Mouse (Mus musculus) embryonic facial prominence, embryonic 11.5 days (tissue): Measurements from ENCODE around the gene Heatr1. TPM values are rescaled to one million over a fixed set of nuclear protein-coding genes. Genes with fewer than 3 reads are reported as not detected.
A peak's percentile ranks its signal among the peaks of the same experiment; 100 is the strongest.

ENCODE experiments used
- ATAC-seq: fragments of 200-750 bp; cut with Nextera tagmentation; replicated peaks from 2 replicates; pipeline ENCODE4 v1.8.0; 2017; ENCODE audit warnings: low read depth; ENCODE audit not compliant: insufficient number of reproducible peaks, low FRiP score, low TSS enrichment
- DNase-seq: peaks from one replicate; pipeline ENCODE4 v3.0.0-alpha.2; 2015; ENCODE audit warnings: low spot score
- H3K27ac ChIP-seq: fragments of 300-500 bp; sonication (generic); replicated peaks from 2 replicates; pipeline ENCODE4 v1.5.1; 2014; ENCODE audit warnings: mild to moderate bottlenecking, low read depth, low read length, control low read depth
- H3K27me3 ChIP-seq: fragments of 300-500 bp; sonication (generic); 2 replicates; pipeline ENCODE4 v1.6.1; 2014; ENCODE audit warnings: mild to moderate bottlenecking, low read length, moderate library complexity, mixed read lengths; ENCODE audit not compliant: control insufficient read depth, insufficient read depth
- H3K36me3 ChIP-seq: fragments of 300-500 bp; sonication (generic); replicated peaks from 2 replicates; pipeline ENCODE4 v1.6.1; 2014; ENCODE audit warnings: low read depth, mild to moderate bottlenecking, low read length, moderate library complexity, mixed read lengths; ENCODE audit not compliant: control insufficient read depth, insufficient read depth
- H3K4me1 ChIP-seq: fragments of 300-500 bp; sonication (generic); 2 replicates; pipeline ENCODE4 v1.6.1; 2014; ENCODE audit warnings: low read length, mixed read lengths; ENCODE audit not compliant: control insufficient read depth, insufficient read depth
- H3K4me2 ChIP-seq: fragments of 300-500 bp; sonication (generic); 2 replicates; pipeline ENCODE4 v1.6.1; 2014; ENCODE audit warnings: low read depth, mild to moderate bottlenecking, control low read depth, low read length, moderate library complexity
- H3K4me3 ChIP-seq: fragments of 300-500 bp; sonication (generic); 2 replicates; pipeline ENCODE4 v1.5.1; 2014; ENCODE audit warnings: low read depth, low read length, control low read depth
- H3K9ac ChIP-seq: fragments of 300-500 bp; sonication (generic); replicated peaks from 2 replicates; pipeline ENCODE4 v1.6.1; 2014; ENCODE audit warnings: mild to moderate bottlenecking, control low read depth, low read length
- H3K9me3 ChIP-seq: fragments of 300-500 bp; sonication (generic); replicated peaks from 2 replicates; pipeline ENCODE4 v1.6.1; 2016; ENCODE audit warnings: mild to moderate bottlenecking, low read length, inconsistent platforms, mixed read lengths; ENCODE audit not compliant: control insufficient read depth
- WGBS: fragments of 180-500 bp; shearing (Covaris S2); extraction: QIAGEN DNeasy Blood & Tissue Kit; methylation state at CpG from one replicate; pipeline ENCODE4 v1.1.7; 2014; 5-methylcytosine and 5-hydroxymethylcytosine counted together
- polyA plus RNA-seq: library from polyadenylated mRNA; unstranded; fragments of >200 nt; fragmentation: Nextera tagmentation; extraction: Ambion mirVana; gene quantifications from 2 replicates; pipeline ENCODE4 v1.2.1, GENCODE M21; 2014

Gene Heatr1
- polyA plus RNA-seq, 1 experiment from 2014 or later = 38.6 TPM

DNA sequence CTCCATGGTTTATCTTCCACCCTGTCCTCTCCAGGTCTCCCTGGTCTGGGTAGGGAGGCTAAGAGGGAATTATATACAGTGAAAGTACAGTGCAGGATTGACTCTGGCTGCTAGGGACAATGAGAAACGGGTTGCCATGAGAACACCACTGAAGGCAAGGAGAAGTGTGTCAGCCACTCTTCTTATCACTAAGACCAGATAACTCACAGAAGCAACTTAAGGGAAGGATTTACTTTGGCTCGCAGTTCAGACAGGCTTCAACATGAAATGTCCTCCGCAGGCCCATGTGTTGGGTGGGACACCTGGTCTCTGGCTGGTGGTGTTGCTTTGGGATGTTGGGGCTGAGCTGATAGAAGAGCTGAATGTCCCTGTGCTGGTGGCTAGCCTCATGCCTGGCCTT is 22.1 kb upstream of the Heatr1 start:
- DNase-seq = no peak
- Histone ChIP-seq H3K9ac (no peak overlapping the region), H3K9me3 (no peaks in the 10 kb centered on the region), H3K4me3 (no peak overlapping the region), H3K4me1 (no peaks in the 10 kb centered on the region), H3K4me2 (no peak overlapping the region), H3K27me3 (no peaks in the 10 kb centered on the region), H3K36me3 (no peaks in the 10 kb centered on the region), H3K27ac (no peak overlapping the region)
- no peak for ATAC-seq
- WGBS = 80% methylated on average over 3 of the region's 3 CpGs

- Histone ChIP-seq H3K36me3 (no peaks in the 10 kb centered on the region), H3K9me3 (no peaks in the 10 kb centered on the region), H3K4me1 (no peaks in the 10 kb centered on the region), H3K4me2 (no peak overlapping the region), H3K9ac (no peak overlapping the region), H3K27ac (no peak overlapping the region), H3K27me3 (no peaks in the 10 kb centered on the region), H3K4me3 (no peak overlapping the region)
- DNase-seq = no peak
- 55% methylated on average over 1 of the region's 1 CpGs for WGBS
- ATAC-seq = no peak
Measured at GRCm38 (mm10) chr13:12376778-12377177, 18.0 kb upstream of the Heatr1 start.

DNA sequence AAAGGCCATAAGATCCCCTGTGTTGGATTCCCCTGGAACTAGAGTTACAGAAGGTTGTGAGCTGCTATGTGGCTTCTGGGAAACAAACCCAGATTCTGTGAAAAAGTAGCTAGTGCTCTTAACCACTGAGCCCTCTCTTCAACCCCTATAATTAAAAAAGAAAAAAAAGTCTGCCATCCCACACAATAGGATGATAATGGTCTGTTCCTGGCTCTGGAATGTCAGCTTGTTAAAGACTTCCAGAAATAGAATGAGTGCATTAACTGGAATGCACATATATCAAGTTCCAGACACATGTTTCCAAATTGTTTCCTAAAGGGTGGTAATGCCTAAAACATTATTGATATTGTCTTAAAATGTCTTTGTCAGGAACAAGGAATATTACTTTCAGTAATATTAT is 10.0 kb upstream of the Heatr1 start:
- DNase-seq (no peak), ATAC-seq (no peak)
- Histone ChIP-seq H3K27me3 (no peaks in the 10 kb centered on the region), H3K36me3 (no peaks in the 10 kb centered on the region), H3K4me1 (no peaks in the 10 kb centered on the region), H3K4me3 (no peak overlapping the region), H3K9me3 (no peaks in the 10 kb centered on the region), H3K4me2 (no peak overlapping the region), H3K27ac (no peak overlapping the region), H3K9ac (no peak overlapping the region)

DNA sequence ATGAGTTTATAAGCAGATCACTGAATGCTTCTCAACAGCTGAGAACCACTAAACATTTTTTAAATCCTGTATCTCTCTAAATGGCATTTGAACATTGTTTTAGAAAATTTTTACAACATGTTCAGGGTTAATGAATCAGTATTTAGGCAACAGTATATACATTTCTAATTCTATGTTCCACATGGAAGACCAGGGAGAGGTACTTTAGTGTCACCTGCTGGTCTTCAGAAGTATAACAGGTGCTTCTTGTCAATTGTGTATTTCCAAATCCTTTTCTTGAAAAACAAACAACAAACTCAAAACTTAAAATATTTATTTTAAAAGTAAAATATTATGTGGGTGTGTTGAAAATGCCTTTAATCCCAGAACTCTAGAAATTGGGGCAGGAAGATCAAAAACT is 8.5 kb upstream of the Heatr1 start:
- DNase-seq = peak; percentile 63
- Histone ChIP-seq H3K36me3 (no peaks in the 10 kb centered on the region), H3K9ac (no peak overlapping the region), H3K4me2 (no peak overlapping the region), H3K27ac (no peak overlapping the region), H3K9me3 (no peaks in the 10 kb centered on the region), H3K4me3 (no peak overlapping the region), H3K4me1 (no peaks in the 10 kb centered on the region), H3K27me3 (no peaks in the 10 kb centered on the region)
- ATAC-seq = no peak

- no peaks in the 10 kb centered on the region for H3K9me3 ChIP-seq
- no peak for ATAC-seq
- DNase-seq = peak; percentile 29
- peak overlapping the region; percentile 65 for H3K9ac ChIP-seq
- H3K4me3 ChIP-seq = peak overlapping the region; percentile 87
- H3K27me3 ChIP-seq = no peaks in the 10 kb centered on the region
- under 1% methylated on average over 23 of the region's 23 CpGs for WGBS
- peak overlapping the region; percentile 79 for H3K4me2 ChIP-seq
- no peaks in the 10 kb centered on the region for H3K36me3 ChIP-seq
- no peak overlapping the region for H3K27ac ChIP-seq
- H3K4me1 ChIP-seq = no peaks in the 10 kb centered on the region
Measured at GRCm38 (mm10) chr13:12395571-12395970, 744 bp downstream of the Heatr1 start.

GRCm38 (mm10) chr13:12408343-12409066 is 13.7 kb downstream of the Heatr1 start:
- H3K27ac ChIP-seq = no peak overlapping the region
- no peaks in the 10 kb centered on the region for H3K9me3 ChIP-seq
- no peak overlapping the region for H3K4me2 ChIP-seq
- 93% methylated on average over 9 of the region's 9 CpGs for WGBS
- no peaks in the 10 kb centered on the region for H3K4me1 ChIP-seq
- H3K27me3 ChIP-seq = no peaks in the 10 kb centered on the region
- peaks cover 2% of the 10 kb centered on the region; the same call in 1 of the 2 replicates for H3K36me3 ChIP-seq
- DNase-seq (no peak), ATAC-seq (no peak)
- no peak overlapping the region for H3K4me3 ChIP-seq
- no peak overlapping the region for H3K9ac ChIP-seq

- Histone ChIP-seq H3K27me3 (no peaks in the 10 kb centered on the region), H3K9ac (no peak overlapping the region), H3K9me3 (no peaks in the 10 kb centered on the region), H3K27ac (no peak overlapping the region), H3K4me1 (no peaks in the 10 kb centered on the region), H3K36me3 (peaks cover 5% of the 10 kb centered on the region), H3K4me2 (no peak overlapping the region), H3K4me3 (no peak overlapping the region)
- 89% methylated on average over 8 of the region's 8 CpGs for WGBS
- no peak for ATAC-seq
- DNase-seq = no peak
Measured at GRCm38 (mm10) chr13:12412016-12412415, 17.2 kb downstream of the Heatr1 start.

DNA sequence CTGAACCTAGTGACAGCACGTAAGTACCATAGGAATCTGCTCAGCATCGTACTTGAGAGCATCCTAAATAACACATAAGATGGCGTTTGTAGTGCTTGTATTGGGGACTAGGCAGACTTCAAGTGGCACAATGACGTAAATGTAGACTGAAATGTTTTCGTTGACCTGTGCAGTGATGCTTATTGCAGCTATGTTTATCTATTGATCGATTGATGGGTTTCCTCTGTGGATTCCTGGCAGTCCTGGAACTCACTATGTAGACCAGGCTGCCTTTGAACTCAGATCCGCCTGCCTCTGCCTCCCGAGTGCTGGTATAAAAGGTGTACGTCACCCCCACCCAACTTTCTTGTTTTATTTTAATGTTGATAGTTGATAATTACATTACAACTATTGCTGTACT is 25.8 kb downstream of the Heatr1 start:
- H3K4me2 ChIP-seq = no peak overlapping the region
- no peaks in the 10 kb centered on the region for H3K27me3 ChIP-seq
- DNase-seq (no peak), ATAC-seq (no peak)
- no peak overlapping the region for H3K4me3 ChIP-seq
- no peaks in the 10 kb centered on the region for H3K4me1 ChIP-seq
- H3K27ac ChIP-seq = no peak overlapping the region
- 95% methylated on average over 9 of the region's 9 CpGs for WGBS
- H3K9me3 ChIP-seq = no peaks in the 10 kb centered on the region
- H3K36me3 ChIP-seq = peaks cover 10% of the 10 kb centered on the region; the same call in 1 of the 2 replicates
- H3K9ac ChIP-seq = no peak overlapping the region
